Mouse (Mus musculus): ENCODE measurements at regions not wholly inside any gene's neighbourhood (a gene's known extent, or its start where the extent isn't known, plus 50 kb on each side); places are given as distances from the start of the nearest gene placed in this dataset.
A peak's percentile ranks its signal among the peaks of the same experiment; 100 is the strongest.

DNA sequence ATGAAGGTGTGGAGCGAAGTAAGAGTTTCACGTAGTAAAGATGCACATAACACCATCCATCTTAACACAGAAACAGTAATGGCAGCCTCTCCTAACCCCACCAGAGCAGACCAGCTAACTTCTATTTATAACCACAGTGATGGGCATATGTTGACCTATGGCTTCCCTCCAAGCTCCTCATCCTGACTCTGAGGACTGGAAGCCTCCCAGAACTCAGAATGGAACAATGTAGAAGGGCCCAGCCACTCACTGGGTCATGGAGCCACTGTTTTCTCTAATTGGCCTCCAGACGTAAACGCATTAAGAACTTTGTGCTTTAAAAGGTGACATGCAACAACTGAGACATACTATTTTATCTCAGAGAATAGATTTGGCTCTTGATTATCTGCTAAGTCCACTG is 77.0 kb downstream of the Irs2 start:
- DNase-seq (ENCODE audit: low read depth), result no peak

GRCm38 (mm10) chr8:10928836-10929235 is 79.4 kb downstream of the Irs2 start:
- DNase-seq (ENCODE audit: low read depth), result no peak

GRCm38 (mm10) chr8:10928342-10928794 is 79.9 kb downstream of the Irs2 start:
- peak; percentile 78 for DNase-seq (ENCODE audit: low read depth)

GRCm38 (mm10) chr8:10927187-10927586 is 81.1 kb downstream of the Irs2 start:
- DNase-seq (ENCODE audit: low read depth), result no peak

- DNase-seq (ENCODE audit: low read depth), result peak; percentile 65
These were observed 81.7 kb downstream of the Irs2 start for GRCm38 (mm10) chr8:10926518-10926915.

- peak; percentile 53 for DNase-seq (ENCODE audit: low read depth)
These were observed 82.4 kb downstream of the Irs2 start for GRCm38 (mm10) chr8:10925582-10926517.

DNA sequence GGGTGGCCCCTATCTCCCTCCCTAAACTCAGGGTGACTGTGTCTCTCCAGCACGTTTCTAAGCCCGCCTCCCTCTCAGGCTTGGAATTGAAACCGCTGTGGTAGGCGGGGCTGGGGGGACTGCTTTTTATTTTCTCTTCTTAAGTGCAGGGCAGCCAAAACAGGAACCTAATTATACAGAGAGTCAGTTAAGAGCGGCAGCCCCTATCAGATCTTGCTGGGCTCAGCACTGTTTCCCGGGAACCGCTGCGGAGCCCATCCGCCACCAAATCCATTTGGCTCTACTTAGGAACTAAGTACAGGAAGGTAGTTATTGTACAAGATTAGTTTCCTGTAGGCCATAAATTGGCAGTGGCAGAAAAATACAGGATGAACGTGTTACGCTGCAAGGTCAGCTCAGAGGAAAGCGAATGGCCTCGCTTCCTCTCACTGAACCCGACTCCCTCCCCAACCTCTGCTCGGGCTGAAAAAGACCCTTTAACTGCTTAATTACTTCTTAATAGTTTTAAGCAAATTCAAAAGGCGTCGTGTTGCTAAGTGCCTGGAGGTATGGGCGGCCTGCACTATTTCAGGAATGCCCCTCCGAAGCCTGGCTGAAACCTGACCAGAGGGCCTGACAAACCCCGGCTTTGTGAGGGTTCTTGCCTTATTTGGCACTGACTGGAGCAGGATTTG is 83.6 kb downstream of the Irs2 start:
- DNase-seq (ENCODE audit: low read depth), result no peak

DNA sequence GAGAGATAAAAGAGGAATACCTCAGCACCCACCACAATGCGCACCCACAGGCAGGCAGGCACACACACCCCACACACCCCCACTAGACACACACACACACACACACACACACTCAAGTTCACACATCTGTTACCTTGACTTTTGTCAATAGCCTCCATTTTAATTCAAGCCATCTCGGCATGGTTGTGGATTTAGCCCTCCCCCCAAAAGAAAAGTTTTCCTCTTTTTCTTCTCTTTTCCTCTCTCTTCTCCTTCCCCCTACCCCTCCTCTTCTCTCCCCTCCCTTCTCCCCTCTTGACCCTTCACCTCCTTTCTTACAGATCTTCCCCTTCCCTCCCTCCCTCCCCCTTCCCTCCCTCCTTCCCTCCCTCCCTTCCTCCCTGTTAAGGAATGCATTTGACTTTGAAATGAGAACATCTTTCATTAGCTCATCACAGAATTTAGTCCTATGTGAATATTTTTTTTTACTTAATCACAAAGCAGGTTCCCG is 84.2 kb downstream of the Irs2 start:
- DNase-seq (ENCODE audit: low read depth), result no peak

DNA sequence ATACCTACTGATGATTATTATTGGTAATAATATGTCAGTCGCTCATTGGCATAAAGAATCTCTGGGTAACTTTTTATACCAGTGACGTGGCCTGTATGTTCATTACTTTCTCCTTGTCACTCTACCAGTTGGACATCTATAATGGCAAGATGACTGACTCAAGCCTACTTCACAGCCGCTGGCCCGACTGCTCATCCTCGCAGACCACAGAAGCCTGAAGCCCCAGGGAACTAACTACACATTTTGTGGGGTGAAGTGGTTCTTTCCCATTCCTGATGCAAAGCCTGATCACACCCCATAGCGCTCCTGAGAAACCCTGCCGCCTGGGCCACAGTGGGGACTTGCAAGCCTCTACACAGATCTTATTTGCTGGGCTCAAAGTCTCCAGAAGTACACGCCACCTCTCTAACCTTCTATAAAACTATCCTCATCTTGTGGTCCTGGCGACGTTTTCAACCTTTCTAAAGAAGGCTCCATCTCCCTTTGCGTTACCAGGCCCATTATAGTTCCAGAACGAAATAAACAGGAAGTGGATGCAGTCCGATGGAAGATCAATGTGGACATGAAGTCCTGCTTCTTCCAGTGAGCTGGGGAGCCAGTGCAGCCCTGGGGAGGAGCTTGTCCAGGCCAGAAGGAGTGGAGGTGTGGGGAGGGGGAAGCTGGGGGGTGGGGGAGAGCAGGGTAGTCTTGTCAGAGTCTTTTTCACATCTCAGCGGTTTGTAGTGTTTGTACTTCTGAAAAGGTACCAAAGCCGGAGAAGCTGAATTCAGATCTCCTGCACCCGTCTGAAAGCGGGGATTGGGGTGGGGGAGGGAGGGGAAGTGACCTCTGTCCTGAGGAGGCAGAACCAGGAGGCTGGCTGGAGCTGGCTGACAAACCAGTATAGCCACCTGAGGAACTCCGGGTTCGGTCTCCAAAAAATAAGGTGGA is 84.9 kb downstream of the Irs2 start:
- DNase-seq (ENCODE audit: low read depth), result no peak

DNA sequence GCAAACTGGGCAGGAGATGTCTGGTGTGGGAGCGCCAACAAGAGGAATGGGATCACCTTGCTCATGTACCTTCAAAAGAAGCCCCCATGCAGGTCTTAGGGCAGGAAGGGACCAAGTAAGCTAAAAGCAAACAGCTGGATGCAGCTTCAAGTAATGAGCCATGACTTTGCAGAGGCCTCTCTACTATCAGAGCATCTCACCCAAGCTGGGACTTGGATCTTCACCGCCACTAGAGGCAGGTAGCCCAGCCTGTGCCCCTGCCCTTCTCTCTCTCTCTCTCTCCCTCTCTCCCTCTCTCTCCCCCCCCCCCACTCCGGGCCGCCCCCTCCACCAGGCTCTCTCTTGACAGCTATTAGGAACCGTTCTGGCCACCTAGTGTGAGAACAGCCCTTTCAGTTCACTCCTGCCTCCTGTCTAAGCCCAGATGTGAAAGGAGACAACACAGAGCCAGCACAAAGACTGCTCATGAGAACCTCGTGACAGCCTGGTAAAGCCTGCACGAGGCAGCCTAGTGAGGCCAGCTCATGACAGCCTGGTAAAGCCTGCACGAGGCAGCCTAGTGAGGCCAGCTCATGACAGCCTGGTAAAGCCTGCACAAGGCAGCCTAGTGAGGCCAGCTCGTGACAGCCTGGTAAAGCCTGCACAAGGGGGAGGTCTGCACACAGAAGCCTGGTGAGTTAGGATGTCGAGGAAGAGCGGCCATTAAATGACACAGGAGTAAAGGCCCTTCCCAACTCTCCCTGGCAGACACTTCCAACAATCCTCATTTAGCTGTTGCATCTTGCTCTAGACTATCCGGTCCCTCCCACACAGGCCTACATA is 85.8 kb downstream of the Irs2 start:
- DNase-seq (ENCODE audit: low read depth), result no peak

- no peak for DNase-seq (ENCODE audit: low read depth)
These were observed 86.6 kb downstream of the Irs2 start for GRCm38 (mm10) chr8:10921439-10922191.

DNA sequence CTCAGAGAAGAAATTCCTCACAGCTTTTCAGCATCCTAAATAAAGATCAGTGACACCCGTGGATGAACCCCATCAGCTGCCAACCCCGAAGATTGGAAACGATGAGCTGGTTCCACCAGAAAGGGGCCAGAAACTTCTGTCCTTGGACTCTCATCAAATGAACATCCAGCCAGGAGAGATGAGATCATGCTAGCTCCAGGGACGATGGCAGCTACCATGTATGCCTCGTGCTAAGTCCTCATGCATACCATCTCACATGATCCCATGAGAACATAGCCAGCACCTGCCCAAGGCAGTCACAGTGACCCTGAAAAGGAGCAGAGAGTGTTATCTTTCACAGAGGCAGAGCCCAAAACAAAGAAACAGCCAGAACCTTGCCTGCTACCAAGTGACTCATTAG is 88.6 kb downstream of the Irs2 start:
- no peak for DNase-seq (ENCODE audit: low read depth)

DNA sequence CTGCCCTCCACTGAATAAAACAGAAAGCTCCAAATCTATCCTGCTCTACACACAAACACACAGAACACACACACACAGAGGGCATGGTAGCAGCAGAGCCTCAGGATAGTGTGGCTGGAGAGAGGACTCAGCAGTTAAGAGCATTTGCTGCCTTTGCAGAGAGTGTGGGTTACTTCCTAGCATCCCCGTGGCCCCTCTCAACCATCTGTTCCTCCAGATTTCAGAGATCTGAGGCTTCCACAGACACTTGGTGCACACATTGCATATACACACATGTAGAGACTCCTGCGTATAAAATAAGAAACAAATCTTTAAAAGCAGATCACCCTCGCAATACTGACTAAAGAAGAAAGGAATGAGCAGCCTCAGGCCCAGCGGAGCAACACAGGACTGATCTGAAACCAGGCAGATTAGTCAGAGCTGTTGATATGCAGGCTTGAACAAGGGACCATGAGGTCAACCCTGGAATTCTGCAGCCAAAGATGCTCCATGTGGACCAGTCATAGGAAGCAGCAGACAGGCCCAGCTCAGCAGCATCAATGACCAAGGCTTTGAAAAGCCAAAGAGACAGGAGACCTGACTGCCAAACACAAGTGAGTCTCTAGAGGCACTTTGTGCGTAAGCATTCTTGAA is 89.7 kb downstream of the Irs2 start:
- no peak for DNase-seq (ENCODE audit: low read depth)

- no peak for DNase-seq (ENCODE audit: low read depth)
These were observed 93.6 kb downstream of the Irs2 start for GRCm38 (mm10) chr8:10914616-10915015.

DNA sequence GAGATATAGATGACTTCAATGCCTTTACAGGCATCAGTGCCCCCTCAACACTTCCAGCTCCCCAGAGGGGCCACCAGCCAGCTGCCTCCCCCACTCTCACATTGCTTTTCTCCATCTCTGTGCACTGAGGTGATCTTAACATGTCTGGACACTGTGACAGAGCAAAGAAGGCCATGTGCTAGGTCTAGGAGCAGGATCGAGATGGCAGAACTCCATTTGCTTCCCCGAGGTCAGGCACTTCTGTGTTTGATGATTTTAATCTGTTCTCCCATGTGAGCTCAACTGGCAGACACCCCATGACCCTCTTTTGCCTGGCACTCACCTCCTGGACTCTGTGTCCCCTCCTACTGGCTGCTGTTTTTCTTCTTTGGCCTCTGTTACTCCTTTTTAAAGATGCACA is 95.8 kb downstream of the Irs2 start:
- DNase-seq (ENCODE audit: low read depth), result no peak

GRCm38 (mm10) chr8:10911371-10911770 is 96.9 kb downstream of the Irs2 start:
- DNase-seq (ENCODE audit: low read depth), result no peak

DNA sequence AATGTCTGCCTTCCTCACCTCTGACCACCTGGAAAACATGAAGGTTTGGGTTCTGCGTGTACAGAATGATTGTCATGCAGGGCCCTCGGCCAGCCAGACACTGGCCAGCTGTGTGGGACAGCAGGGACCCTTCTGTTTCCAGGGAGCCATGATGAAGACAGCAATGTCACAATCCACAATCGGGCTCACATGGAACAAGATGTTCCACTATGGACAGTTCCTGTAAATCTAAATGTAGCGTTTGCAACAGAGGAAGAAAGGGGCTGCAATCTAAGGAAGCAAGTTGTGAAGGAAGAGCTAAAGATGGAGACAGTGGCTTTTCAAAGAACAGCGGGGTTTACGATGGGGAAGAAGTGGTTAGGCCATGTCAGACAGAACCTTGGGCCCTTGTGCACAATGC is 97.3 kb downstream of the Irs2 start:
- no peak for DNase-seq (ENCODE audit: low read depth)

GRCm38 (mm10) chr8:10910244-10910872 is 97.9 kb downstream of the Irs2 start:
- no peak for DNase-seq (ENCODE audit: low read depth)

DNA sequence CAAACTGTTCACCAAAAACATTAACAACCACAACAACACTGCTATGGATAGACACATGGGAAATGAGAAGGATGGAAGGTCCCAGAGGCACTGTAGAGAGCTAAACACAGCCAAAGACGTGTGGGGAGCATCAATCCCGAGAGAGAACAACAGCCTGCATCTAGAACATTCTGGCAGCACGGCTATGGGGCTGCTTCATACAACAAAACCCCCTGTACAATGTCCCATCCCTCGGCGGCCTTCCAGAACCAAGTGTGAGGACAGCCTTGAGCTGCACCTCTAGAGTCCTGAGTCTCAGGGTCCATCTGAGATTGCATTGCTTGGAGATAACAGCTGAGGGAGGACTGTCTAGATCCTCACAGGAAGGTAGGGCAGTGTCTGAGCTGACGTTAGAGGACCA is 99.1 kb downstream of the Irs2 start:
- DNase-seq (ENCODE audit: low read depth), result no peak
